Mouse (Mus musculus): Measurements from ENCODE around the gene Egf. TPM values are rescaled to one million over a fixed set of nuclear protein-coding genes. Genes with fewer than 3 reads are reported as not detected.

The Egf gene
- polyA plus RNA-seq, 1 experiment from 2014 or later: 1.3 TPM

DNA sequence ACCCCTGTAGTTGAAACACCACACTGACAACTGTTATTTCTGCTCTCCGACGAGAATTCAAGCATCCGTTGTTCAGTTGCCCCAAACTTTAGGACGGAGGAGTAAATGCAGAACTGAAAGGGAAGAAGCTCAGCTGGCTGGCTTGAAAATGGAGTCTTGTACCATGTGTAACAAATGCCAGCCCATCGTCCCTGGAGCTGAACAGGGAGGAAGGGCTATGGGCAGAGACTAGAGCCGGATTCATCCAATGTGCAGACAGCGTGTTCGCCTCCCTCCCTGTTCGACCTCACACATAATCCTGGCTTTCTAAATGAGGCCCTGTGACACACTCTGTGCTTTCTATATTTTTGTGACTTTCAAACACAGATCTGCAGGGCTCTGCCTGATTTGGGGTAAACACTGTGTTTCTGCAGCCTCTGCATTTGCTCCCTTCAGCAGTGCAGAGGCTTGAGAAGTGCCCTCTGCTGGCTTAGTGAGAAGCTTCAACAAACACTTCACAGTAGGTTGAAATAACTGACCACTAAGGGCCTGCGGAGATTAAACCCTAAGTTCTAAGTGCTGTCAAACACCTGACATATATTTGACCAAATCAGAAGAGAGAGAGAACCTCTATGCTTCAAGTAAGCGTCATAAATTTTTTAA, 120.7 kb downstream of the Egf start:
- Histone ChIP-seq H3K4me3 (no peak overlapping the region), H3K4me1 (peaks cover 30% of the 10 kb centered on the region), H3K9ac (no peak overlapping the region), H3K9me3 (no peaks in the 10 kb centered on the region), H3K36me3 (peaks cover 4% of the 10 kb centered on the region; the same call in 1 of the 2 replicates), H3K27me3 (replicated peaks) (no peaks in the 10 kb centered on the region), H3K4me2 (no peak overlapping the region), H3K27ac (replicated peaks) (no peak overlapping the region; the same call in 1 of the 2 replicates)
- WGBS: 68% methylated on average over 11 of the region's 11 CpGs
- ATAC-seq (ENCODE audit: extremely low read depth, insufficient number of reproducible peaks, low FRiP score, low TSS enrichment): no peak

DNA sequence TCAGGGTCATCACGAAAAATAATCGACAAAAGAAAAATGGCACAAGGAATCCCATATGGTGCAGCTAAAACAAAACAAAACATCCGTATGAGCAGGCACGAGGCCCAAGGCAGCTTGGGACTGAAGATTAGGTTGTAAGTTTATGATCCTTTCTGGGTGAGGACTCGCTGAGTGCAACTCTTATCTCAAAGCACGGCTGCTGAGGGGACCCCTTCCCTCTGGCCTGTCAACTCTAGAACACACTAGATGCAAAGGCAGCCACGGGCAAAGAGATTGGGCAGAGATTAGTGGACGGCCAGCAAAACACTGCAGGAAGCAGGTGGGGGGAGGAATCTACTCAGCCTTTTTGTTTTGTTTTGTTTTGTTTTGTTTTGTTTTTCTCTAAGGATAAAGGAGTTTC, 121.6 kb downstream of the Egf start:
- H3K27ac ChIP-seq (replicated peaks): no peak overlapping the region
- peaks cover 30% of the 10 kb centered on the region for H3K4me1 ChIP-seq
- H3K4me2 ChIP-seq: no peak overlapping the region; the same call in 1 of the 2 replicates
- ATAC-seq (ENCODE audit: extremely low read depth, insufficient number of reproducible peaks, low FRiP score, low TSS enrichment): no peak
- H3K9me3 ChIP-seq: no peaks in the 10 kb centered on the region
- H3K9ac ChIP-seq: 0 out of 2 replicates have a peak overlapping the region, but pooled peaks have one; percentile 28
- no peaks in the 10 kb centered on the region for H3K27me3 ChIP-seq (replicated peaks)
- peaks cover 13% of the 10 kb centered on the region for H3K36me3 ChIP-seq
- H3K4me3 ChIP-seq: no peak overlapping the region
- WGBS: 18% methylated on average over 8 of the region's 8 CpGs

DNA sequence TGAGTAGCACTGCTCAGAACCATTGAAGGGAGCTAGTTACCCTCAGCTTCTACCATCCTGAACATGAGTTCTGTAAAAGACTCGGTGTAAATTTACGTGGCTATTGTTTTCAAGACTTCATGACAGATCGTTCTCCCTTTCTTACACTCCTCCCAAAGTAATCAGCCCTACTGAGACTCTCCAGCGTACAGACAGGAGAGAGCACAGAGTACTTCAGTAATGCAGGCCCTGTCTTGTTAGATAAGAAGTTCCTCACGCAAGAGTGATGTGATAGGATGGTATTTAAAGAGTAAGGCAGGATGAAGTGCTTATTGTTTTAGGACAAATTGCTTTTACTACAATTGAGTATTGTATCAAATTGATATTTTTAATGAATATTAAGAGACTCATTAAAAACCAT, 123.3 kb downstream of the Egf start:
- no peak overlapping the region for H3K27ac ChIP-seq (replicated peaks)
- no peak overlapping the region for H3K4me3 ChIP-seq
- no peak for ATAC-seq (ENCODE audit: extremely low read depth, insufficient number of reproducible peaks, low FRiP score, low TSS enrichment)
- H3K4me2 ChIP-seq: no peak overlapping the region
- WGBS: 62% methylated on average over 5 of the region's 5 CpGs
- no peak overlapping the region for H3K9ac ChIP-seq
- H3K27me3 ChIP-seq (replicated peaks): no peaks in the 10 kb centered on the region
- H3K9me3 ChIP-seq: no peaks in the 10 kb centered on the region
- peaks cover 20% of the 10 kb centered on the region for H3K4me1 ChIP-seq
- H3K36me3 ChIP-seq: peaks cover 15% of the 10 kb centered on the region

DNA sequence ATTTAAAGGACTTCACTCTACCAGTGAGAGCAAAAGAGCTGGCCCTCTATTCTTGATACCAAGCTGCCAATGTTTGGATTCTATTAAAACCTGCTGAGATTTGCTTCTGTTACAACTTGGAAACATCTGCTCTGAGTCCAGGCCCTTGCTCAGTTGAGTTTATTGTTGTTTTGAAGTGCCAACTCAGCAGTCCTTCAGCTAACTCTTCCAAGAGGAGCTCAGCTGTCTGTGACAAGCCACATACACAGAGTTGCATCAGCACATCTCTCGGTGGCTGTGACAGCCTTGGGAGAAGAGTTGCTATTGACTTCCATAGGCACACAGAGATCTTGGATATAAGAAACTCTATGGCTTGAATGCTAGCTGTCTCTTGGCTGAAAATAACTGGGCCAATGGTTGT, 124.1 kb downstream of the Egf start:
- no peak overlapping the region for H3K4me3 ChIP-seq
- no peak for ATAC-seq (ENCODE audit: extremely low read depth, insufficient number of reproducible peaks, low FRiP score, low TSS enrichment)
- H3K36me3 ChIP-seq: peaks cover 15% of the 10 kb centered on the region
- 50% methylated on average over 1 of the region's 1 CpGs for WGBS
- no peak overlapping the region for H3K4me2 ChIP-seq
- H3K9me3 ChIP-seq: no peaks in the 10 kb centered on the region
- H3K9ac ChIP-seq: no peak overlapping the region
- H3K27me3 ChIP-seq (replicated peaks): no peaks in the 10 kb centered on the region
- peaks cover 17% of the 10 kb centered on the region for H3K4me1 ChIP-seq
- no peak overlapping the region for H3K27ac ChIP-seq (replicated peaks)

Small RNA genes lying within 50 kb of the gene (microRNA-seq; reads per million reads assigned to microRNA genes)
- gene Gm24515: not detected

Other genes starting within 250 kb of the Egf start
- 12.7 TPM in 2 replicates for gene Elovl6, start 223.0 kb downstream of the Egf start, polyA plus RNA-seq (2015; fragmentation: Nextera tagmentation; extraction: Ambion mirVana)
- not detected in 2 replicates for gene Lrit3, start 48.7 kb upstream of the Egf start, polyA plus RNA-seq (2015; fragmentation: Nextera tagmentation; extraction: Ambion mirVana)
- not detected in 2 replicates for gene Rrh, start 67.3 kb upstream of the Egf start, polyA plus RNA-seq (2015; fragmentation: Nextera tagmentation; extraction: Ambion mirVana)
- 40.7 and 41.5 TPM in 2 replicates for gene Gar1, start 76.1 kb upstream of the Egf start, polyA plus RNA-seq (2015; fragmentation: Nextera tagmentation; extraction: Ambion mirVana)
- gene Cfi, start 80.6 kb upstream of the Egf start, polyA plus RNA-seq (2015; fragmentation: Nextera tagmentation; extraction: Ambion mirVana): 3.0 and 7.4 TPM in 2 replicates
- 54.6 and 61.4 TPM in 2 replicates for gene Pla2g12a, start 123.3 kb upstream of the Egf start, polyA plus RNA-seq (2015; fragmentation: Nextera tagmentation; extraction: Ambion mirVana)
- 67.6 and 71.5 TPM in 2 replicates for gene Casp6, start 146.1 kb upstream of the Egf start, polyA plus RNA-seq (2015; fragmentation: Nextera tagmentation; extraction: Ambion mirVana)
- gene Mcub, start 214.9 kb upstream of the Egf start, polyA plus RNA-seq (2015; fragmentation: Nextera tagmentation; extraction: Ambion mirVana): 3.6 and 4.3 TPM in 2 replicates

Measured in heart, embryonic 13.5 days (tissue).